Mouse (Mus musculus): ENCODE data around the gene Zfp54. TPM values are rescaled to one million over a fixed set of nuclear protein-coding genes. Genes with fewer than 3 reads are reported as not detected.

The Zfp54 gene
- total RNA-seq, 2 experiments from 2014 or later: 0.89 to 0.95 TPM

Other genes starting within 250 kb of the Zfp54 start
- gene Vmn1r234, start 197.1 kb upstream of the Zfp54 start, total RNA-seq (2021): not detected
- gene Vmn1r235, start 166.8 kb upstream of the Zfp54 start, total RNA-seq (2021): not detected
- gene Vmn1r236, start 140.3 kb upstream of the Zfp54 start, total RNA-seq (2021): not detected
- gene Vmn1r237, start 111.4 kb upstream of the Zfp54 start, total RNA-seq (2021): not detected
- 1 to 10 TPM in 1 of 2 experiments, under 1 TPM in 1; 0.79 to 1.3 TPM for gene Zfp677, start 39.5 kb upstream of the Zfp54 start, total RNA-seq (2021)
- gene Zfp51, start 27.1 kb downstream of the Zfp54 start, total RNA-seq (2021): 1 to 10 TPM; 5.9 to 6.9 TPM
- gene Zfp53, start 65.8 kb downstream of the Zfp54 start, total RNA-seq (2021): 1 to 10 TPM; 2.1 to 2.4 TPM
- gene Zfp52, start 112.3 kb downstream of the Zfp54 start, total RNA-seq (2021): 1 to 10 TPM; 5.1 to 5.8 TPM
- gene Zfp948, start 143.8 kb downstream of the Zfp54 start, total RNA-seq (2021): 1 to 10 TPM; 3.2 to 3.5 TPM
- gene Zfp983, start 227.4 kb downstream of the Zfp54 start, total RNA-seq (2021): 1 to 10 TPM; 2.1 to 2.2 TPM

Measured in heart, adult 18-20 months (tissue).